Mouse (Mus musculus) C3H10T1/2 (cell line): Measurements from ENCODE around the gene Armc5. TPM values are rescaled to one million over a fixed set of nuclear protein-coding genes. Genes with fewer than 3 reads are reported as not detected.

Experiments used
- polyA plus RNA-seq, 2 experiments: library from polyadenylated mRNA; unstranded; fragments of >200 nt; fragmentation: generic; extraction: Trizol; gene quantifications; one replicate each; pipeline ENCODE4 v1.2.1; 2012; ENCODE audit warnings: missing spikeins in 2 of 2

Armc5 gene
- 10 to 100 TPM; 12.7 to 12.8 TPM for polyA plus RNA-seq

GRCm38 (mm10) chr7:128236856-128237592 is at the start of gene Armc5:
Gene Armc5, plus strand, starts transcription at chr7:128237342.

GRCm38 (mm10) chr7:128206152-128206551 is 31.0 kb upstream of the Armc5 start, which contains the start of gene Cox6a2:
Gene Cox6a2, minus strand, starts transcription at chr7:128206387.

GRCm38 (mm10) chr7:128237927-128238778 is 1.0 kb downstream of the Armc5 start, which contains the start of gene 9130023H24Rik:
Gene 9130023H24Rik, minus strand, starts transcription at chr7:128238031.

GRCm38 (mm10) chr7:128246496-128247391 is 9.6 kb downstream of the Armc5 start, which contains the start of gene Tgfb1i1:
Gene Tgfb1i1, plus strand, starts transcription at chr7:128246812.

GRCm38 (mm10) chr7:128265411-128265810 is 28.3 kb downstream of the Armc5 start, which contains the start of gene Slc5a2:
Gene Slc5a2, plus strand, starts transcription at chr7:128265657.

Other genes starting within 250 kb of the Armc5 start
- gene Pycard, start 243.5 kb upstream of the Armc5 start, polyA plus RNA-seq = under 1 TPM; 0.01 to 0.28 TPM
- gene Trim72, start 233.4 kb upstream of the Armc5 start, polyA plus RNA-seq = under 1 TPM; 0.02 to 0.72 TPM
- gene Itgam, start 174.7 kb upstream of the Armc5 start, polyA plus RNA-seq = not detected
- not detected for gene Gm49368, start 174.7 kb upstream of the Armc5 start, polyA plus RNA-seq
- not detected for gene Itgax, start 107.8 kb upstream of the Armc5 start, polyA plus RNA-seq
- not detected for gene Itgad, start 83.0 kb upstream of the Armc5 start, polyA plus RNA-seq
- gene Cox6a2, start 31.0 kb upstream of the Armc5 start, polyA plus RNA-seq = under 1 TPM; 0.14 to 0.90 TPM
- gene 9130023H24Rik, start 689 bp downstream of the Armc5 start, polyA plus RNA-seq = 1 to 10 TPM in 1 of 2 experiments, under 1 TPM in 1; 0.51 to 3.1 TPM
- gene Tgfb1i1, start 9.5 kb downstream of the Armc5 start, polyA plus RNA-seq = 100 to 1,000 TPM in 1 of 2 experiments, 10 to 100 TPM in 1; 59.9 to 101 TPM
- not detected for gene Slc5a2, start 28.3 kb downstream of the Armc5 start, polyA plus RNA-seq
- gene BC017158, start 60.8 kb downstream of the Armc5 start, polyA plus RNA-seq = 10 to 100 TPM; 10.9 to 13.9 TPM
- 10 to 100 TPM; 21.1 to 38.4 TPM for gene Rgs10, start 181.4 kb downstream of the Armc5 start, polyA plus RNA-seq
- gene Tial1, start 224.4 kb downstream of the Armc5 start, polyA plus RNA-seq = 10 to 100 TPM; 11.8 to 22.1 TPM